Mouse (Mus musculus) cerebellum, adult 2 months (tissue): ENCODE data around the gene Dst.

Source experiments
- CTCF ChIP-seq: fragments of 200-500 bp; IDR thresholded peaks from 2 replicates; pipeline ENCODE4 v1.5.1; 2011; ENCODE audit warnings: low read depth, mild to moderate bottlenecking, control low read depth, low read length, moderate library complexity, borderline replicate concordance; ENCODE audit not compliant: insufficient read depth
- POLR2A ChIP-seq: fragments of 200-500 bp; IDR thresholded peaks from 2 replicates; pipeline ENCODE4 v1.6.1; 2011; ENCODE audit warnings: low read length, control low read depth, borderline replicate concordance; ENCODE audit not compliant: insufficient read depth

DNA sequence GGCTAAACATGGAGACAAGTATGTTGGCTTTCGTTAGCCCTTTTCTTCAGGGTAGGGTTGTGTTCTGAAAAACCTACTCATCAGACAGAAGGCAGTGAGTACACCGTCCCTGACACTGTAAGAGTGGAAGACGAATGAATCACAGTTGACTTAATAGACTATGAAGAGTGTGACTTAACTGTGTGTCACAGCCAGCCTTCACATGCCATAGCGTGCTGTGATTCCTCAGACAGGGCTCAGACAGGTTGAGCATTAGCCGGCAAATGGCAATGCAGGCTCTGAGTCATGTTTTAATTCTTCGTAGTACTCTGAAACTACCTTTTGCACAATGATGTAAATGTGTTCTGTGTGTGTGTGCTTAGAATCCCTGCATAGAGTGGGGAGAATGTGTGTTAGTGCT is 278.0 kb downstream of the Dst start:
- TF ChIP-seq CTCF (no peak), POLR2A (no peak)
